Mouse (Mus musculus) heart, embryonic 16.5 days (tissue): ENCODE measurements at regions not wholly inside any gene's neighbourhood (a gene's known extent, or its start where the extent isn't known, plus 50 kb on each side); places are given as distances from the start of the nearest gene placed in this dataset.

Experiments used
- ATAC-seq: fragments of 200-750 bp; cut with Nextera tagmentation; replicated peaks from 2 replicates; pipeline ENCODE4 v1.8.0; 2017; ENCODE audit warnings: moderate number of reproducible peaks; ENCODE audit not compliant: insufficient read depth, low FRiP score; ENCODE audit errors: extremely low read depth
- H3K27ac ChIP-seq: fragments of 300-500 bp; sonication (generic); 2 replicates; pipeline ENCODE4 v1.5.1; 2014; ENCODE audit warnings: mild to moderate bottlenecking, low read length, control low read depth, moderate library complexity
- H3K27me3 ChIP-seq: fragments of 300-500 bp; sonication (generic); 2 replicates; pipeline ENCODE4 v1.6.1; 2014; ENCODE audit warnings: low read length, mixed read lengths; ENCODE audit not compliant: control insufficient read depth, insufficient read depth
- H3K36me3 ChIP-seq: fragments of 300-500 bp; sonication (generic); 2 replicates; pipeline ENCODE4 v1.6.1; 2014; ENCODE audit not compliant: control insufficient read depth, insufficient read depth
- H3K4me1 ChIP-seq: fragments of 300-500 bp; sonication (generic); 2 replicates; pipeline ENCODE4 v1.6.1; 2014; ENCODE audit warnings: low read length, mixed read lengths; ENCODE audit not compliant: control insufficient read depth, insufficient read depth
- H3K4me2 ChIP-seq: fragments of 300-500 bp; sonication (generic); 2 replicates; pipeline ENCODE4 v1.6.1; 2014; ENCODE audit warnings: low read depth, mild to moderate bottlenecking, control low read depth, low read length
- H3K4me3 ChIP-seq: fragments of 300-500 bp; sonication (generic); 2 replicates; pipeline ENCODE4 v1.5.1; 2014; ENCODE audit warnings: mild to moderate bottlenecking, control low read depth, low read length
- H3K9ac ChIP-seq: fragments of 300-500 bp; sonication (generic); 2 replicates; pipeline ENCODE4 v1.6.1; 2014; ENCODE audit warnings: low read length, control low read depth
- H3K9me3 ChIP-seq: fragments of 300-500 bp; sonication (generic); replicated peaks from 2 replicates; pipeline ENCODE4 v1.6.1; 2016; ENCODE audit warnings: low read length; ENCODE audit not compliant: control insufficient read depth
- WGBS: fragments of 180-500 bp; shearing (Covaris S2); extraction: QIAGEN DNeasy Blood & Tissue Kit; methylation state at CpG from one replicate; pipeline ENCODE4 v1.1.7; 2014; 5-methylcytosine and 5-hydroxymethylcytosine counted together

DNA sequence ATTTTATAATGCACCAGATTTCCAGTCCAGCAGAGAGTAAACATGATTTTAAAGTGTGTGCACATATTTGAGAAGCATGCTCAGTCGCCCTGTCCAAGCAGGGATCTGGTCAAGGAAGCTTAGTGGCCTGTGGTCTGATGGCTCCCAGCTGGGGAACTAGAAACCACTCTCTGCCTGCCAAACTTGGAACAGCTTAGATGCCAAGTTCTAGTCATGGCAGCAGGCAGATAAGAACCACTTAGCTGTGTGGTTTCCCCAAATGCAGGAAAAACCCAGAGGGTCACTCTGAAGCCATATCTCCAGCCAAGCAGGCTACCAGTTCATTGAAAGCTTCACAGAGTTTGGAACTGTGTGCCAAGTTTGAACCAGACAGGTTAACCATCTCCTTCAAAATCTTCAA is 86.1 kb downstream of the Fam114a2 start:
- no peak for ATAC-seq
- no peaks in the 10 kb centered on the region for H3K9me3 ChIP-seq
- no peak overlapping the region for H3K9ac ChIP-seq
- no peak overlapping the region for H3K4me3 ChIP-seq
- H3K36me3 ChIP-seq: no peaks in the 10 kb centered on the region
- no peaks in the 10 kb centered on the region for H3K4me1 ChIP-seq
- H3K27me3 ChIP-seq: no peaks in the 10 kb centered on the region
- WGBS: 56% methylated on average over 1 of the region's 1 CpGs
- no peak overlapping the region for H3K4me2 ChIP-seq
- H3K27ac ChIP-seq: no peak overlapping the region

DNA sequence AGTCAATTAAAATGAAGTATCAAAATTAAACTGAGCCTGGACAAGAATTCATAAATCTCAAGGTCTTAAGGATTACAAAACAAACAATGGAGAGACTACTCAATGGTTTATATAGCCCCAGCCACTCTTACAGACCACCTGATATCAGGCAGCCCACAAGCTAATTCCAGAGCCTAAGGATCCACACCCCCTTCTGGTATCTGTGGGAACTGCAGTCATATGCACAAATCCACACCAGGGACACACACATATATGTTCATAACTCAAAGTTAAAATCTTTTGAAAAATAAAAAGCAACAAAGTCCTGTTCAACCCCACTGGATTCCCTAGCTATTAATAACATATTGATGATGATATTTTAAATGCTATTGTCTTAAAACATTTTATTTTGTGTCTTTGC is 86.5 kb downstream of the Fam114a2 start:
- Histone ChIP-seq H3K9me3 (no peaks in the 10 kb centered on the region), H3K27me3 (no peaks in the 10 kb centered on the region), H3K4me3 (no peak overlapping the region), H3K9ac (no peak overlapping the region), H3K27ac (no peak overlapping the region), H3K4me1 (no peaks in the 10 kb centered on the region), H3K4me2 (no peak overlapping the region), H3K36me3 (no peaks in the 10 kb centered on the region)
- no peak for ATAC-seq

DNA sequence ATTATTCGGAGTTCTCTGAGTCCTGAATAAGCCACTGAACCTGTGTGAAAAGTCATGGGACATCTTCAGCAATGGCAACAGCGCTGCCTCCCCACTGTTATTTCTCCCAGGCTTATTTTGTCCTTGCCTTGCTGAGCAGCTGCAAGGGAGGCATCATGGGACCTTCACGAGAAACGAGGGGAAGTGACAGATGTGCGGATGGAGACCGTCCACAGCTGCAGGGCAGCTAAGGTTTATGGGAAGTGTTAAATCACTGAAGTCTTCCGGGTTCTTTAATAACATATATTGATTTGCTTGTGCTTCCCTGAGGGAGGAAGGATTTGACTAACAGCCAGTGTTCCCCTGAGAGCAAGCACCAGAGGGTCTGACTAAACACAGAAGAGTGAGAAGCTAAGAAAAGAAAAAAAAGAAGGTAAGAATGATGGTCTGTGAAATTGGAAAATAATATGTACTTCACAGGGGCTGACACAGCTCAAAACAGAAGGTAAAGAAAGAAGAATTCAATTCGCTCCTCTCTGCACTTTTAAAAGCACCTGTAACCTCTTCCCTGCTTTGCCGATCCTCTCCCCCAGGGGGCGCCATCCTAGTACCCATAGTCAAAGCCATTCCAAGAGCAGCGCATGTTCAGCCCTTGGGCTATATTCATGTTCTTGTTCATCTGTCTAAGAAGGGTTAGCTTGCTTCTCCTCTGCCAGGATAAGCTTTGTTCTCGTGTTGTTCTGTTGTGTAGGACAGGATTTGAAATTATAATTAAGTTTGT is 92.2 kb downstream of the Fam114a2 start:
- no peak overlapping the region for H3K4me3 ChIP-seq
- H3K4me2 ChIP-seq: no peak overlapping the region
- H3K27ac ChIP-seq: no peak overlapping the region
- ATAC-seq: no peak
- H3K4me1 ChIP-seq: no peaks in the 10 kb centered on the region
- H3K36me3 ChIP-seq: no peaks in the 10 kb centered on the region
- no peaks in the 10 kb centered on the region for H3K27me3 ChIP-seq
- no peaks in the 10 kb centered on the region; the same call in 1 of the 2 replicates for H3K9me3 ChIP-seq
- no peak overlapping the region for H3K9ac ChIP-seq
- WGBS: 60% methylated on average over 12 of the region's 12 CpGs

DNA sequence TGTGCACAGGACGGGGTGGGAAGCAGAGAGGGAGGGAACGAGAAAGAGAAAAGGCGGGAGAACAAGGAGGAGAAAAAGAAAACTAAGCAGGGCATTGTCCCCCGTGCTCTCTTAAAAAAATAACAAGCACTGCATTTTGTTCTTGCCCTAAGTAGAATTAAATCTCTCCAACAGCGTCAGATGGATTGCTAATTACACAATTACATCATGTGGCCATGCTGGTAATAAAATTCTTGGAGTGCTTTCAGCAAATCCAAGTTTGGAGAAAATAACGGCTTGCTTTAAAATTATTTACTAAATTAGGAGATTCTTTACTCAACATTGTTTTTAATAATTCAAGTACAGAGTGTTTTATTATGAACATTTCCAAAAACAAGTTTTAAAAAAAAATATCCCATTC is 99.0 kb downstream of the Fam114a2 start:
- no peak overlapping the region for H3K4me3 ChIP-seq
- no peaks in the 10 kb centered on the region; the same call in 1 of the 2 replicates for H3K9me3 ChIP-seq
- 81% methylated on average over 6 of the region's 6 CpGs for WGBS
- H3K4me1 ChIP-seq: no peaks in the 10 kb centered on the region
- no peaks in the 10 kb centered on the region; the same call in 1 of the 2 replicates for H3K27me3 ChIP-seq
- no peak overlapping the region for H3K4me2 ChIP-seq
- ATAC-seq: no peak
- H3K36me3 ChIP-seq: no peaks in the 10 kb centered on the region
- H3K9ac ChIP-seq: no peak overlapping the region
- H3K27ac ChIP-seq: no peak overlapping the region

DNA sequence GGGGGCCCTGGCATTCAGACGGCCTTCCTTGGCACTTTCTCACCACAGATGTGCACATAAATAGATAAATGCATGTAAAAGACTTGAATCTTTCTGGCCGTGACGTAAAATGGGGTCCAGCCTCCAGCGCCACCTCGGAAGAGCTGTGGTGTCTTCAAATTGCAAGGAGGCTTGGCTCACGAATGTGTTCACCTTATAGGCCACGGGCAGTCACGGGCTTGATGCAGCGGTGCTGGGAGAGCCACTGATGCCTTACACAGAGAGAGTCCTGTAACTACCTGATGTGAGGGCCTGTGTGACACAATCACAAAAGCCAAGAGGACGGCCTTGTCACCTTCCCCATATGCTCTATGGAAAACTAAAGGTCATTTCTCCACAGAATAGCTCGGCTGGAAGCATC is 102.4 kb downstream of the Fam114a2 start:
- H3K9me3 ChIP-seq: no peaks in the 10 kb centered on the region
- ATAC-seq: no peak
- H3K36me3 ChIP-seq: no peaks in the 10 kb centered on the region
- H3K27me3 ChIP-seq: no peaks in the 10 kb centered on the region; the same call in 1 of the 2 replicates
- no peaks in the 10 kb centered on the region for H3K4me1 ChIP-seq
- no peak overlapping the region for H3K4me3 ChIP-seq
- WGBS: 86% methylated on average over 11 of the region's 11 CpGs
- H3K9ac ChIP-seq: no peak overlapping the region
- H3K27ac ChIP-seq: no peak overlapping the region
- H3K4me2 ChIP-seq: no peak overlapping the region

DNA sequence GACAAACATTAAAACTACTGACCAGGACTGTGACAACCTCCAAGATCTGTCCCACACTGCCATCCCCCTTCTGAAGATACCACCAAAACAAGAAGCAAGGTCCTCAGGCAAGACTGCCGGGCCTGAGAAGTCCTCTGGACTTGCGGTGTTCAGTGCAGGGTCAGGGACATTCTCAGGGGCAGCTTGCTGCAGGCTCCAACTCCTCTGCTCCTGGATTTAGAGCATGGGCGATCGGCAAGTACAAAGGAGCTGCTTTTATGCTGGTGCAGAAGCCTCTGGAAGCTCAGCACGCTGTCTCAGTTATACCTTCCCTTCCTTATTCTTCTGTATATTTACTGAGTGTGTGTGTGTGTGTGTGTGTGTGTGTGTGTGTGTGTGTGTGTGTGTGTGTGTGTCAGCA is 103.2 kb downstream of the Fam114a2 start:
- Histone ChIP-seq H3K9me3 (no peaks in the 10 kb centered on the region), H3K27me3 (no peaks in the 10 kb centered on the region; the same call in 1 of the 2 replicates), H3K4me2 (no peak overlapping the region), H3K4me3 (no peak overlapping the region), H3K27ac (no peak overlapping the region), H3K4me1 (no peaks in the 10 kb centered on the region), H3K9ac (no peak overlapping the region), H3K36me3 (no peaks in the 10 kb centered on the region)
- no peak for ATAC-seq
- WGBS: 63% methylated on average over 5 of the region's 5 CpGs

DNA sequence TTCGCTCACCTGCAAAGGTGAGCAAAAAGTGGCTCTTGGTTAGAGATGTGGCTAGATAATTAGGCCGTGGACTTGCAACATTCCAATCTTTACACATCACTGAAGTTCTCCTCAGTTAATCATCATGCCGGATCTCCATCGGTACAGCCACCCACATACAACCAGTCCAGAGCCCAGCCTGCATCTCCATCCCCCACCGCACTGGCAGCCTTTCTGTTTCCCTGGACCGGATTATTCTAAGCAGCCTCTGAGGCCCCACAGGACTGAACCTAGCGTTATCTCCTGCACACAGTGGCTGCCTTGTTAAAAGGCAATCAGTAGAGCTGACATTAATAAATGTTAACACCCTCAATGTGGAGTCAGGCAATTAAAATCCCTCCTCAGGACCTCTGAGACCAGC is 103.7 kb downstream of the Fam114a2 start:
- no peaks in the 10 kb centered on the region for H3K9me3 ChIP-seq
- H3K27ac ChIP-seq: no peak overlapping the region
- 50% methylated on average over 7 of the region's 7 CpGs for WGBS
- H3K9ac ChIP-seq: no peak overlapping the region
- no peaks in the 10 kb centered on the region; the same call in 1 of the 2 replicates for H3K27me3 ChIP-seq
- no peaks in the 10 kb centered on the region for H3K36me3 ChIP-seq
- H3K4me1 ChIP-seq: no peaks in the 10 kb centered on the region
- no peak overlapping the region for H3K4me3 ChIP-seq
- no peak overlapping the region for H3K4me2 ChIP-seq
- 0 out of 2 replicates have a peak, but pooled peaks have one; percentile 14 for ATAC-seq

DNA sequence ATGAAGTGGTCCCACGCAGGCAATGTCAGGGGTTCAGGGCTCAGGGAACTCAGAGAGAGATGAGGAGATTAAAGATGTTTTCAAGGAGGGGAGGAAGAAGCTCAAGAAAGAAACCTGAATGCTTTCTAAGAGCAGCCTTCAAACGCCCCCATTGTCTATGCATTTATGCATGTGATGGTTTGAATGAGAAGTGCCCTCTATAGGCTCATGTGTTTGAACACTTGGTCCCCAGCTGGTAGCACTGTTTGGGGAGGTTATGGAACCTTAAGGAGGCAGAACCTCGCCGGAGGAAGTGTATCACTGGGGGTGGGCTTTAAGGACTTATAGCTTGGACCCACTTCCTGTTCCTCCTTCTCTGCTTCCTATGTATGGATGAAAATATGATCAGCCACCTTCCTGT is 105.1 kb downstream of the Fam114a2 start:
- no peak for ATAC-seq
- H3K36me3 ChIP-seq: no peaks in the 10 kb centered on the region
- no peak overlapping the region for H3K27ac ChIP-seq
- H3K4me3 ChIP-seq: no peak overlapping the region
- H3K27me3 ChIP-seq: no peaks in the 10 kb centered on the region; the same call in 1 of the 2 replicates
- no peak overlapping the region for H3K9ac ChIP-seq
- H3K9me3 ChIP-seq: no peaks in the 10 kb centered on the region
- WGBS: 76% methylated on average over 4 of the region's 4 CpGs
- no peak overlapping the region for H3K4me2 ChIP-seq
- no peaks in the 10 kb centered on the region for H3K4me1 ChIP-seq

DNA sequence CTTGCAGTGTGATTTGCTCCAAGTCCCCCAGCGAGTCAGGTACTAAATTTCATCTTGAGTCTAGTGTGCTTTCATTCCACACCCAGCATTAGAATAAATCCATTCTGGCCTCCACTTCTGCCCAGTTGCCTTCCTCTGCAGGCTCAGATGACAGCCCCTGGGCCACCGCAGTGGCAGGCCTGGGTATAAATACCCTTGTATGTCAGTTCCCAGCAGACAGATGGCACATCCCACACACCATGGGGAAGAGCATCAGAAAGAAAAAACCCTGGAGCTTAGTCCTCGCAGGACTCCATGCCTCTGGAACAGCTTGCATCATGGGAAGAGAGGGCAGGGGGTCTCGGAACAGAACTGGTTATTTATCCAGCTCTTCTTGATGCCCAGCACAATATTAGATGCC is 105.7 kb downstream of the Fam114a2 start:
- Histone ChIP-seq H3K36me3 (no peaks in the 10 kb centered on the region), H3K9ac (no peak overlapping the region), H3K4me3 (no peak overlapping the region), H3K4me2 (no peak overlapping the region), H3K27me3 (no peaks in the 10 kb centered on the region; the same call in 1 of the 2 replicates), H3K9me3 (no peaks in the 10 kb centered on the region), H3K27ac (no peak overlapping the region), H3K4me1 (no peaks in the 10 kb centered on the region)
- no peak for ATAC-seq
- WGBS: 94% methylated on average over 4 of the region's 4 CpGs
